Mouse (Mus musculus) gastrocnemius, adult 8-10 months (tissue): ENCODE results near the gene Mettl6. TPM values are rescaled to one million over a fixed set of nuclear protein-coding genes. Genes with fewer than 3 reads are reported as not detected.

Experiments
- DNase-seq, 2 experiments: peaks; one replicate each; pipeline ENCODE4 v3.0.0; 2022; ENCODE audit warnings: low spot score in 2 of 2
- total RNA-seq, 4 experiments: library from RNA; stranded (reverse); gene quantifications; 2 replicates each; pipeline ENCODE4 v1.2.4; 2022

Mettl6 gene
- total RNA-seq: 10 to 100 TPM in 1 of 4 experiments, 1 to 10 TPM in 3; 5.6 to 10.3 (median 7.0) TPM

- peak; percentile 80 to 81 for DNase-seq
Measured at GRCm38 (mm10) chr14:31494975-31495455, at the start of gene Mettl6. Gene Mettl6, minus strand, starts transcription at chr14:31495040.

- no peak for DNase-seq
Measured at GRCm38 (mm10) chr14:31543885-31544442, 49.1 kb upstream of the Mettl6 start.

- DNase-seq: peak; percentile 57 to 66
Measured at GRCm38 (mm10) chr14:31537298-31537697, 42.5 kb upstream of the Mettl6 start.

- no peak for DNase-seq
Measured at GRCm38 (mm10) chr14:31532656-31533055, 37.8 kb upstream of the Mettl6 start.

GRCm38 (mm10) chr14:31531506-31532148, 36.8 kb upstream of the Mettl6 start:
- no peak for DNase-seq

GRCm38 (mm10) chr14:31530847-31531246, 36.0 kb upstream of the Mettl6 start:
- DNase-seq: no peak

- DNase-seq: no peak
Measured at GRCm38 (mm10) chr14:31525040-31525810, 30.4 kb upstream of the Mettl6 start.

- DNase-seq: no peak
Measured at GRCm38 (mm10) chr14:31521318-31521717, 26.5 kb upstream of the Mettl6 start.

- DNase-seq: no peak
Measured at GRCm38 (mm10) chr14:31519165-31519564, 24.3 kb upstream of the Mettl6 start.

GRCm38 (mm10) chr14:31515895-31516294, 21.1 kb upstream of the Mettl6 start:
- no peak for DNase-seq

- DNase-seq: no peak
Measured at GRCm38 (mm10) chr14:31510322-31510721, 15.5 kb upstream of the Mettl6 start.

GRCm38 (mm10) chr14:31509911-31510310, 15.1 kb upstream of the Mettl6 start:
- no peak for DNase-seq

- no peak for DNase-seq
Measured at GRCm38 (mm10) chr14:31506456-31506855, 11.6 kb upstream of the Mettl6 start.

- peak; percentile 60 to 78 for DNase-seq
Measured at GRCm38 (mm10) chr14:31503406-31503805, 8.6 kb upstream of the Mettl6 start.

GRCm38 (mm10) chr14:31499526-31499925, 4.7 kb upstream of the Mettl6 start:
- DNase-seq: no peak

- DNase-seq: no peak
Measured at GRCm38 (mm10) chr14:31496241-31496646, 1.4 kb upstream of the Mettl6 start.

GRCm38 (mm10) chr14:31495538-31495937, 698 bp upstream of the Mettl6 start:
- no peak for DNase-seq

- no peak for DNase-seq
Measured at GRCm38 (mm10) chr14:31494349-31494974, 378 bp downstream of the Mettl6 start, which contains the start of gene Eaf1. Gene Eaf1, plus strand, starts transcription at chr14:31494399.

- DNase-seq: no peak
Measured at GRCm38 (mm10) chr14:31493901-31494300, 939 bp downstream of the Mettl6 start.

- no peak for DNase-seq
Measured at GRCm38 (mm10) chr14:31488055-31488454, 6.8 kb downstream of the Mettl6 start.

GRCm38 (mm10) chr14:31486465-31486864, 8.4 kb downstream of the Mettl6 start:
- DNase-seq: no peak

- DNase-seq: no peak
Measured at GRCm38 (mm10) chr14:31482417-31482816, 12.4 kb downstream of the Mettl6 start.
